Mouse (Mus musculus): ENCODE results near the gene Strn3.
A peak's percentile ranks its signal among the peaks of the same experiment; 100 is the strongest.
"Not testable (repeated sequence)": the region's sequence is repeated elsewhere in the genome, so short reads cannot be mapped to it uniquely, and the experiment has no call there.

Strn3 gene

GRCm38 (mm10) chr12:51612361-51612760 lies 79.3 kb downstream of the Strn3 start:
- no peak for DNase-seq (ENCODE audit: low spot score in 2 of 2)

GRCm38 (mm10) chr12:51606138-51606537 lies 85.6 kb downstream of the Strn3 start:
- no peak for DNase-seq (ENCODE audit: low spot score in 2 of 2)

GRCm38 (mm10) chr12:51603306-51603705 lies 88.4 kb downstream of the Strn3 start:
- DNase-seq (ENCODE audit: low spot score in 2 of 2): no peak

- DNase-seq (ENCODE audit: low spot score in 2 of 2): no peak
Observed at GRCm38 (mm10) chr12:51594030-51594470, 97.6 kb downstream of the Strn3 start.

DNA sequence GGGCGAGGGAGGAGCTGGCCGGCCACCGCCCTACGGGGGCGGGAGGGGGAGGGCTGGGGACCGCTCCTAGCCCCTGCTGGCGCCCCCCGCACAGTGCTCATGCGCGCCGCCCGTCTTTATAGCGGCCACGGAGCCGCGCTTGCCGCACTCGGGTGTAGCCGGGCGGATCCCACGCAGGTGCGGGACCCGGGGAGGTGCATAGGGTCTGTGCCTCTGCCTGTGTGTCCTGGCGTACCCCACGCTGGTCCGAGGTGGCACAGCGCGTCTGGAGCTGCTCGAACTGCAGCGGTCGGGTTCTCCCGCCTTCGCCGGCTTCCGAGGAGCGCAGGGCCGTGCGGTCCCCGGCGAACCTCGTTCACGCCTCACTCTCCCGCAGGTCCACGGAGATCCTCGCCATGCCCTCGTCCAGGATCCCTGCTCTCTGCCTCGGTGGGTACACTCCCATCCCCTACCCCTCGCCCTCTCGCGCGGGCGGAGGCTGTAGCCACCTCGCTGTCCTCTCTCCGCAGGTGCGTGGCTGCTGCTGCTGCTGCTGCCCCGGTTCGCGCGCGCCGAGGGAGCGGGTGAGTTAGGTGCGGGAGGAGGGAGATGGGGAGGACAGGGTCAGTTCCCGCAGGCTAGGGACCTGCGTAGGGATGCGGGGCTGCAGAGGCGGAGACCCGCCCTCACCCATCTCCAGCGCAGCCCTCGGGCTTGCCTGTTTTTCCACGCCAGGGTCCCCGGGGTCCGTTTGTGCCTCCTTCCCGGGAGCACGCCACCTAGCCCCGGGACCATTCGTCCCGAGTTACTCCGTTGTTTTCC lies 98.3 kb downstream of the Strn3 start, which contains the start of gene Coch:
Gene Coch, plus strand, starts transcription at position 113 of the 801 bp plus-strand sequence.
- DNase-seq (ENCODE audit: low spot score in 2 of 2): peak in 1 of 2 experiments; percentile 16

- no peak for DNase-seq (ENCODE audit: low spot score in 2 of 2)
Observed at GRCm38 (mm10) chr12:51592888-51593228, 98.8 kb downstream of the Strn3 start.

DNA sequence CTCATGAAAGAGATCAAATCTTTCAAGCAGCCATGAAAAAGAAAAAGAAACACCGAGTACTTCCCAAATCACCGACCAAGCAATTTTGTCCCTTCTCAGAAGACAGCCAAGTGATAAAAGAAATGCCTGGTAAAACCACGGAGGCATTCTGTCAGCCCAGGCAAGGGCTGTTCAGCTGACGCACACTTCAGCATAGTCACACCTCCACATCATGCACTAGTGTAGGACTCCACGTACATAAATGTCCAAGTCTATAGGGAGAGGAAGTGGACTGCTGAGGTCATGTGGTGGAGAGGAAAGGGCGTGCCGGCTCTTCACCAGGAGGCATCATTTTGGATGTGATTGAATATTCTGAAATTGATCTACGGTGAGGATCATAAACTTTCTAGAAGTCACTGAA lies 99.8 kb downstream of the Strn3 start:
- DNase-seq (ENCODE audit: low spot score in 2 of 2): no peak

GRCm38 (mm10) chr12:51589263-51589662 lies 102.4 kb downstream of the Strn3 start:
- no peak for DNase-seq (ENCODE audit: low spot score in 2 of 2)

- DNase-seq (ENCODE audit: low spot score in 2 of 2): not testable (repeated sequence)
Observed at GRCm38 (mm10) chr12:51577816-51578215, 113.9 kb downstream of the Strn3 start.

DNA sequence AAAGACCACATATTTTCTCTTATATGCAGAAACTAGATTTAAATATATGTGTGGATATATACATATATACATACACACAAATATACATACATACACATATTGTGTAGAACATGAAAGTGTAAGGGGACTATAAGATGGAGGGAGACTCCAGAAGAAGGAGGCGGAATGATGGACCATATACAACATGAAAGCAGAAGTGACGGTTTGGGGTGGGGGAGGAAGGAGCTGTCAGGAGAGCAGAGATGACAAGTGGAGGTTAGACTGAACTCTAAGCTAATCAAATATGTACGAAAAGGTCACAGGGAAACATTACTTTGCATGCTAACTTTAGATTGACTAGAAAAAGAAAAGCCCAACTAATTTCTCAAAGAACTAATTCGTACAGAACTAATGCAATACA lies 119.0 kb downstream of the Strn3 start:
- DNase-seq (ENCODE audit: low spot score in 2 of 2): no peak

DNA sequence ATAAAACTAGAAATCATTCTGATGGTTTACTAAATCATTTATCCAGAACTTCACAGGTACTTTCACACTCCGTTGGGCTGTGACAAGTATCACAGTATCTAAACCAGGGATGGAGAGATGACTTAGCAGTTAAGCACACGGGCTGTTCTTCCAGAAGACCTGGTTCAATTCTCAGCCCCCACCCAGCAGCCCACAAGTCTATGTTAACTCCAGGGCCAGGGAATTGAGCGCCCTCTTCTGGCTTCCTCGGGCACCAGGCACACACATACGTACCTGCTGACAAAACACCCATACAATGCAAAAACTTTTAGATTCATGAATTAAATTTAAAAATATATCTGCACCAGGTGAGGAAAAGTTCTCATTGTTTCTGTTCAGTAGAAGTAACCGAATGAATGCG lies 121.8 kb downstream of the Strn3 start:
- DNase-seq (ENCODE audit: low spot score in 2 of 2): no peak

DNA sequence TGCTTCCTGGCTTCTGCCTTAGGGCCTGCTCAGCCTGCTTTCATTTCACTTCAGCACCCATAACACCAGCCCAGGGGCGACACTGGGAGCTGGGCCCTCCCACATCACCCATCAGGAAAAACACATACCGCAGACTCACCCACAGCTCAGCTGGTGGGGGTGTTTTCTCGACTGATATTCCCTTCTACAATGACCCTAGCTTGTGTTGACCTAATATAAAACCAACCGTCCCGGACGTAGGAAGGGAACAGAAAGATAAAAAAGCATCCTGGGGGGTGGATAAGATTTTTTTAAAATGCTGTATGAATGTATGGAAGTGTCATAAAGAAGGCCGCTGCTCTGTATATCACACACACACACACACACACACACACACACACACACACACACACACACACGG lies 122.2 kb downstream of the Strn3 start:
- no peak for DNase-seq (ENCODE audit: low spot score in 2 of 2)

- DNase-seq (ENCODE audit: low spot score in 2 of 2): no peak
Observed at GRCm38 (mm10) chr12:51567225-51567624, 124.5 kb downstream of the Strn3 start.

GRCm38 (mm10) chr12:51561416-51561815 lies 130.3 kb downstream of the Strn3 start:
- DNase-seq (ENCODE audit: low spot score in 2 of 2): no peak
